Mouse (Mus musculus) E14TG2a.4 (cell line): Measurements from ENCODE around the gene 2900026A02Rik.

ENCODE experiments used
- CTCF ChIP-seq: conservative IDR thresholded peaks from 2 replicates; pipeline ENCODE4 v1.5.1; 2014; ENCODE audit warnings: low read length
- POU5F1 ChIP-seq: IDR thresholded peaks from 2 replicates; pipeline ENCODE4 v1.6.1; 2014; ENCODE audit warnings: low read length, borderline replicate concordance

DNA sequence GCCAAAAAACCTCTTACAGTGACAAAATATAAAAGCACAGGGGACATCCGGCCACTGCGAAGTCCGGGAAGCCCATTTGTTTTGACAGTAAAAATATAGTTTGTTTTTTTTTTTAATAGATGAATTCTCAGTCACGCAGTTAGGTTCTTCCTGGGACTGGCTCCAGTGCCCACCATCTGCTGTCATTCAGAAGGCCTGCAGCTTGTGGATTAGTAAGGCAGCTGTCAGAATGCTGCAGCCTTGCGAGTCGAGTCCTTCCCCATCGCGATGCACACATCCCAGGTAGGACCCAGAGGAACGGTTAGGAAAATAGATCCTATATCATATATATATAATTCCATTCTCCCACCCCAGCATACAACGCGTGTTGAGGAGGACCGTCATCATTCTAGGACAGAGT lies 134.6 kb downstream of the 2900026A02Rik start:
- TF ChIP-seq CTCF, result no peak
- no peak for TF ChIP-seq POU5F1
